Mouse (Mus musculus) cerebellum, adult 9-10 months (tissue): ENCODE results near the gene Rab40b.
"Not testable (repeated sequence)": the region's sequence is repeated elsewhere in the genome, so short reads cannot be mapped to it uniquely, and the experiment has no call there.

Experiments
- DNase-seq: peaks from one replicate; pipeline ENCODE4 v3.0.0; 2022

The Rab40b gene

GRCm38 (mm10) chr11:121367170-121367707 lies 20.8 kb downstream of the Rab40b start:
- no peak for DNase-seq

- DNase-seq = no peak
Observed at GRCm38 (mm10) chr11:121362212-121362611, 25.8 kb downstream of the Rab40b start.

- peak; percentile 97 for DNase-seq
Observed at GRCm38 (mm10) chr11:121354091-121354707, 33.9 kb downstream of the Rab40b start, which contains the start of gene Wdr45b. Wdr45b (minus strand) TSS chr11:121354445.

- DNase-seq = peak; percentile 33
Observed at GRCm38 (mm10) chr11:121353326-121354090, 34.5 kb downstream of the Rab40b start.

DNA sequence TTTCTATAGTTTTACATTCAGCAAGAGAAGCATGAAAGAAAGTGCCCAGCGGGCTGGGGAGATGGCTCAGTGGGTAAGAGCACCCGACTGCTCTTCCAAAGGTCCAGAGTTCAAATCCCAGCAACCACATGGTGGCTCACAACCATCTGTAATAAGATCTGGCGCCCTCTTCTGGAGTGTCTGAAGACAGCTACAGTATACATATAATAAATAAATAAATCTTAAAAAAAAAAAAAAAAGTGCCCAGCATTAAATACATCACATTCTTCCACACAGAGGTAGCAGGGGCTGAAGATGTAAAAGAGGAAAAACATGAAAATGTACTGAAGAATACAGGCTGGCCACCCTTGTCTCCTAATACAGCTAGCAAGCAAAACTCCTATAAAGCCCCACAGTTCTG lies 39.3 kb downstream of the Rab40b start:
- DNase-seq = not testable (repeated sequence)

DNA sequence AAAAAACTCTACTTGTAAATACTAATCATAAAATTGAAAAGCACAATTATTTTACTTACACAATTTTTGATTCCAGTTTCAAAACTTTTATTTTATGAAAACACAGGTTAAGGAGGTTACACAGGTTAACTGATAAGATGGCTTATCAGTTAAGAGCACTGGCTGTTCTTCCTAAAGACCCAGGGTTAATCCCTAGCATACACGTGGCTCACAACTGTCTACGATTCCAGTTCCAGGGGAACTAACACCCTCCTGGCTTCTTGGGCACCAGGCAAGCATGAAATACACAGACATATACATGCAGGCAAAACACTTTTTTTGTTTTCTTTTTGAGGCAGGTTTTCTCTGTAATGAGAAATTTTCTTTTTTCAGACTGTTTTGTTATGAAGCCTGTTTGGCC lies 39.9 kb downstream of the Rab40b start:
- no peak for DNase-seq

- DNase-seq = no peak
Observed at GRCm38 (mm10) chr11:121347036-121347435, 41.0 kb downstream of the Rab40b start.

DNA sequence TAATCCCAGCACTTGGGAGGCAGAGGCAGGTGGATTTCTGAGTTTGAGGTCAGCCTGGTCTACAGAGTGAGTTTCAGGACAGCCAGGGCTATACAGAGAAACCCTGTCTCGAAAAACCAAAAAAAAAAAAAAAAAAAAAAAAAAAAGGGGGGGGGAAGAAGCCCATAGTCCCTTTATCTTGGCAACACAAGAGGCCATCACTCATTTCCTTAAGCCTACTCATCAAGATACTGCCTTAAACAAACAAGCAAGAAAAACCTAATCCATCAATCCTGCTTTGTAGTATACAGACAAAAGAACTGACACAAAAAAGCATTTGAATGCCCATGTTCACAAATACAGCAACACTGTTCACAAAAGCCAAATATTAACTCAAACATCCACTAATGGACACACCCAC lies 45.6 kb downstream of the Rab40b start:
- DNase-seq = not testable (repeated sequence)

GRCm38 (mm10) chr11:121340287-121340686 lies 47.8 kb downstream of the Rab40b start:
- DNase-seq = no peak

GRCm38 (mm10) chr11:121339647-121340046 lies 48.4 kb downstream of the Rab40b start:
- no peak for DNase-seq

DNA sequence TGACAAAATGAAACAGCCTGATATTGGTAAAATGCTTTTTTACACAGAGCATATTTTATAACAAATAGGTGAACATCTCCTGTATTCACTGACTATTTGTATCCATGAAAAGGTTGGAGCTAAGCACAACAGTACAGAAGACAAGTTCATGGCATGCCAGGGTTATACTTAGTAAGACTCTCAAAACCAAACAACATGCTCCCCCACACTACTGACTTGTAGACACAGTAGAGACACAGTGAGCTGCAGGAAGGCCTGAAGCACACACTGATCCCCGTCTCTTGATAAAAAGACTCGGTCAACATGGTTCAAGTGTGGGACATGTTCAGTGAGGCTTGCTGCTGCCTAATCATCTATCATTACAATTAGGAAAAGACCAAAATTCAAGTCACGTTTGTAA lies 56.4 kb downstream of the Rab40b start:
- no peak for DNase-seq

DNA sequence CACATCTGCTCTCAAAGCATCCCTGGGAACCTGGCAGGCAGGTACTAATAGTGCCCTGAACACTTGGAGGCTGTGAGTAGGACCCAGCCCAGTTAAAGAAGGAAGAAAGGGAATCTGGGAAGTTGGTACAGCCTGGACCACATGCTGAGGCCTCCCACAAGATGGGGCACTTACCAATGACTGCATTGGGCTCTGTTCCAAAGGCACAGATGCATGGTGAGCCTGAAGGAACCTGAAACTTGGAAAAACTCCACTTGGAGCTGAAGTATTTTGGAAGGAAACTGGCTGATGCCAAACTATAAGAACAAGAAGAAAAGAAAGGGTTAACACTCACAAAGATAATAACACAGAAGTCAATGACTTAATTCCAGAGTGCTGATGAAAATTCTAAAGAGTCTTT lies 59.4 kb downstream of the Rab40b start:
- no peak for DNase-seq

DNA sequence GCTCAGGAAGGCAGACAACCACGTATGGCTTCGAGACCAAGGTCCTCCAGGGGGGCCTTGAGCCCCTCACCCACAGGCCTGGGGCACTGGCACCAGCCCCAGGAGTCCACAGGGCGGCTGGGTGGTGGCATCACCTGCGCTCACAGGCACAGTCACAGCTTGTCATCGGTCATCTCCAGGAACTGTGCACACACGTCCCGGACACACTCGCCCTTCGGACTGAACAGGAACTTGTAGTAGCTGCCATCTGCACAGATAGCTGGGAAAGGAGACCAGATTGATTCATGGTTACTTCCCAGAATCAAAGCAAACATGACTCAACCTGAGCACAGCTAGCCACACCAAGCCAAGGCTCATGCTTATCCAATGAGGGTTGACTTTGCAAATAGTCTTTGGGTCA lies 59.8 kb downstream of the Rab40b start:
- DNase-seq = no peak

GRCm38 (mm10) chr11:121326681-121327080 lies 61.4 kb downstream of the Rab40b start:
- no peak for DNase-seq

- no peak for DNase-seq
Observed at GRCm38 (mm10) chr11:121326034-121326433, 62.0 kb downstream of the Rab40b start.

DNA sequence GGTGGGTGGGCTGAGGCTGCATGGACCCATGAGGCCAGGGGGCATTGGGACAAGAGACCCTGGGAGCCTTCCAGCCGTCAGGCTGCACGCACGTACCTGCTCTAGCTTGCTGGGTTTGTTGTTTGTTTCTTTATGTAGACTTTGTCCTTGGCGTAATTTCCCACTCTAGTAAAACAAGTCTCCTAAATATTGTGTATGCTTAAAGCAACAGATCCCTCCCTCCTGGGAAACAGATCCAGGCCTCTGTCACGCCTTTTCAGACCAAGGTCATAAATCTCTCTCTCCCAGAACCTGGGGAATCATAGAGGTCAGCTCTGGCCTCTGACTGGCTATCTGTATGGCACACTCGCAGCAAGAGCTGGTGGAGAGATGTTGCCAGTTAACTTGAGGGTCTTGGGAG lies 80.3 kb downstream of the Rab40b start:
- DNase-seq = not testable (repeated sequence)

GRCm38 (mm10) chr11:121306608-121307007 lies 81.4 kb downstream of the Rab40b start:
- DNase-seq = no peak
